Mouse (Mus musculus) hindbrain, postnatal 0 days (tissue): ENCODE measurements around the gene Ppp1r14b. TPM values are rescaled to one million over a fixed set of nuclear protein-coding genes. Genes with fewer than 3 reads are reported as not detected.

ENCODE experiments used
- ATAC-seq: fragments of 200-750 bp; cut with Nextera tagmentation; 2 replicates; pipeline ENCODE4 v1.8.0; 2017; ENCODE audit warnings: mild to moderate bottlenecking, moderate TSS enrichment, moderate library complexity
- DNase-seq: peaks from one replicate; pipeline ENCODE4 v3.0.0-alpha.2; 2015; ENCODE audit warnings: low spot score
- H3K27ac ChIP-seq: fragments of 300-500 bp; sonication (generic); 2 replicates; pipeline ENCODE4 v1.5.1; 2014; ENCODE audit warnings: mild to moderate bottlenecking
- H3K27me3 ChIP-seq: fragments of 300-500 bp; sonication (generic); 2 replicates; pipeline ENCODE4 v1.6.1; 2014; ENCODE audit warnings: low read length, mixed read lengths; ENCODE audit not compliant: insufficient read depth
- H3K36me3 ChIP-seq: fragments of 300-500 bp; sonication (generic); 2 replicates; pipeline ENCODE4 v1.6.1; 2014; ENCODE audit warnings: low read length, mixed read lengths; ENCODE audit not compliant: insufficient read depth
- H3K4me1 ChIP-seq: fragments of 300-500 bp; sonication (generic); 2 replicates; pipeline ENCODE4 v1.6.1; 2014; ENCODE audit warnings: antibody characterized with exemption, low read length, mixed read lengths; ENCODE audit not compliant: insufficient read depth
- H3K4me2 ChIP-seq: fragments of 300-500 bp; sonication (generic); 2 replicates; pipeline ENCODE4 v1.6.1; 2014; ENCODE audit warnings: low read depth, mild to moderate bottlenecking, low read length, moderate library complexity, mixed read lengths
- H3K4me3 ChIP-seq: fragments of 300-500 bp; sonication (generic); 2 replicates; pipeline ENCODE4 v1.5.1; 2014; ENCODE audit warnings: low read length
- H3K9ac ChIP-seq: fragments of 300-500 bp; sonication (generic); replicated peaks from 2 replicates; pipeline ENCODE4 v1.6.1; 2014; ENCODE audit warnings: mild to moderate bottlenecking, low read length, moderate library complexity, mixed read lengths
- H3K9me3 ChIP-seq: fragments of 300-500 bp; sonication (generic); 2 replicates; pipeline ENCODE4 v1.6.1; 2016; ENCODE audit warnings: low read length, mixed read lengths
- CTCF ChIP-seq: IDR thresholded peaks from 2 replicates; pipeline ENCODE4 v1.5.1; 2016; ENCODE audit warnings: antibody characterized with exemption, control low read depth, low read depth
- WGBS: fragments of 180-500 bp; shearing (Covaris S2); extraction: QIAGEN DNeasy Blood & Tissue Kit; methylation state at CpG from one replicate; pipeline ENCODE4 v1.1.7; 2014; 5-methylcytosine and 5-hydroxymethylcytosine counted together
- polyA plus RNA-seq: library from polyadenylated mRNA; unstranded; fragments of >200 nt; fragmentation: Nextera tagmentation; extraction: Ambion mirVana; gene quantifications from 2 replicates; pipeline ENCODE4 v1.2.1, GENCODE M21; 2015
- total RNA-seq: library from RNA; depleted of rRNA; stranded (reverse); fragments of >200 nt; gene quantifications from 2 replicates; pipeline ENCODE4 v1.2.3, GENCODE M21; 2014; rRNA removed

Ppp1r14b gene
- total RNA-seq (150 and 155 TPM in 2 replicates), polyA plus RNA-seq (198 and 210 TPM in 2 replicates)

- TF ChIP-seq CTCF, result no peak
- peaks cover 22% of the 10 kb centered on the region for H3K4me1 ChIP-seq
- under 1% methylated on average over 70 of the region's 84 CpGs for WGBS
Observed at GRCm38 (mm10) chr19:6974211-6975205, at the start of gene Ppp1r14b. Gene Ppp1r14b, plus strand, starts transcription at chr19:6974968.

DNA sequence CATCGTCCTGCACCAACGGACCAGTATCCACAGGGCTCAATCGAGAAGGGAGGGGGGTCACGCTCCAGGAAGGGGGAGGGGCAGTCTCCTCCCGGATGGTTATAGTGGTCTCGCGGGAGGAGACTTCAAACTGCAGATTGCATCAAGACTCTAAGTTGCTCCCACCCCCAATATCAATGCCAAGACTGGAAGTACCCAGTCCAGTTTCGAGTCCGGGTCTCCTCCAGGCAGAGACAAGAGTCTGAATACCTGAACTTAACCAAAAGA is 49.5 kb upstream of the Ppp1r14b start, which contains the start of gene Catsperz:
Gene Catsperz, minus strand, starts transcription at position 74 of the 267 bp plus-strand sequence.
- Histone ChIP-seq H3K27me3 (peaks cover 40% of the 10 kb centered on the region), H3K4me3 (peak within 1 kb of the TSS; percentile 11; the same call in 1 of the 2 replicates), H3K4me1 (peaks cover 13% of the 10 kb centered on the region; the same call in 1 of the 2 replicates), H3K27ac (no peak within 1 kb of the TSS), H3K36me3 (no peaks in the 10 kb centered on the region), H3K9ac (no peak within 1 kb of the TSS), H3K9me3 (no peaks in the 10 kb centered on the region), H3K4me2 (peak within 1 kb of the TSS; percentile 28; the same call in 1 of the 2 replicates)
- ATAC-seq (no peak), DNase-seq (no peak)
- WGBS, result 3% methylated on average over 9 of the region's 9 CpGs
- TF ChIP-seq CTCF, result no peak

More at GRCm38 (mm10) chr19:6974211-6975205, at the start of gene Ppp1r14b:
- ATAC-seq (peak; percentile 56), DNase-seq (peak; percentile 89)
- Histone ChIP-seq H3K9ac (peak within 1 kb of the TSS; percentile 76), H3K36me3 (peaks cover 4% of the 10 kb centered on the region; the same call in 1 of the 2 replicates), H3K4me3 (peak within 1 kb of the TSS; percentile 62), H3K27ac (peak within 1 kb of the TSS; percentile 90), H3K4me2 (peak within 1 kb of the TSS; percentile 90), H3K27me3 (0 out of 2 replicates have a peak, but pooled peaks cover 3% of the 10 kb centered on the region), H3K9me3 (no peaks in the 10 kb centered on the region)

- Histone ChIP-seq H3K27me3 (peaks cover 40% of the 10 kb centered on the region), H3K9ac (no peak overlapping the region), H3K4me2 (0 out of 2 replicates have a peak overlapping the region, but pooled peaks have one; percentile 10), H3K9me3 (no peaks in the 10 kb centered on the region), H3K4me3 (0 out of 2 replicates have a peak overlapping the region, but pooled peaks have one; percentile 11), H3K27ac (no peak overlapping the region), H3K36me3 (no peaks in the 10 kb centered on the region), H3K4me1 (peaks cover 8% of the 10 kb centered on the region; the same call in 1 of the 2 replicates)
- DNase-seq (peak; percentile 29), ATAC-seq (no peak)
- no peak for TF ChIP-seq CTCF
- 11% methylated on average over 39 of the region's 40 CpGs for WGBS
Observed at GRCm38 (mm10) chr19:6925611-6926329, 49.0 kb upstream of the Ppp1r14b start.

- Histone ChIP-seq H3K4me2 (peak overlapping the region; percentile 31; the same call in 1 of the 2 replicates), H3K4me1 (0 out of 2 replicates have a peak, but pooled peaks cover 6% of the 10 kb centered on the region), H3K4me3 (no peak overlapping the region), H3K27ac (no peak overlapping the region), H3K27me3 (peaks cover 40% of the 10 kb centered on the region), H3K9ac (no peak overlapping the region), H3K36me3 (no peaks in the 10 kb centered on the region), H3K9me3 (no peaks in the 10 kb centered on the region)
- DNase-seq (no peak), ATAC-seq (no peak)
- TF ChIP-seq CTCF, result no peak
- WGBS, result 16% methylated on average over 26 of the region's 26 CpGs
Observed at GRCm38 (mm10) chr19:6926559-6927255, 48.1 kb upstream of the Ppp1r14b start.

- Histone ChIP-seq H3K9ac (no peak overlapping the region), H3K4me2 (no peak overlapping the region), H3K27ac (no peak overlapping the region), H3K4me1 (peaks cover 6% of the 10 kb centered on the region; the same call in 1 of the 2 replicates), H3K4me3 (no peak overlapping the region), H3K27me3 (peaks cover 46% of the 10 kb centered on the region), H3K9me3 (no peaks in the 10 kb centered on the region), H3K36me3 (no peaks in the 10 kb centered on the region)
- no peak for ATAC-seq
- 12% methylated on average over 9 of the region's 9 CpGs for WGBS
- TF ChIP-seq CTCF, result no peak
- no peak for DNase-seq
Observed at GRCm38 (mm10) chr19:6928080-6928479, 46.7 kb upstream of the Ppp1r14b start.

GRCm38 (mm10) chr19:6931002-6931401 is 43.8 kb upstream of the Ppp1r14b start:
- Histone ChIP-seq H3K27me3 (peaks cover 23% of the 10 kb centered on the region), H3K9me3 (no peaks in the 10 kb centered on the region), H3K4me1 (peaks cover 9% of the 10 kb centered on the region), H3K36me3 (no peaks in the 10 kb centered on the region), H3K4me2 (no peak overlapping the region), H3K27ac (no peak overlapping the region), H3K9ac (no peak overlapping the region), H3K4me3 (no peak overlapping the region)
- no peak for DNase-seq
- WGBS, result 0% methylated on average over 2 of the region's 2 CpGs
- no peak for TF ChIP-seq CTCF
- ATAC-seq, result no peak
